Mouse (Mus musculus): ENCODE data around the gene Gm27021.

DNA sequence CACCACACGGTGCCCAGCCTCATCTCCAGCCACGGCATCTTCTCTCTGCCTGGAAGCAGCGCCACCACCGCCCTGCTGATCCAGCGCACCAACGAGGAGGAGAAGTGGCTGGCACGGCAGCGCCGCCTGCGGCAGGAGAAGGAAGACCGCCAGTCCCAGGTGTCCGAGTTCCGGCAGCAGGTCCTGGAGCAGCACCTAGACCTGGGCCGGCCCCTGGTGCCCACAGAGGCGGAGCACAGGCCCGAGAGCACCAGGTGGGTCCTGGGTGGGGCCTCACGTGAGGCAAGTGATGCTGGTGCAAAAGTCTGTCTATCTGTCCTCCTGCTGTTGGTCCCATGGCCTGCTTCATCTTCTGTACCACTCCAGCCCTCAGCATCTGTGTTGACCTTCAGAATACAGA is 98.8 kb downstream of the Gm27021 start:
- TF ChIP-seq POLR2A (IDR thresholded peaks at IDR 0.05; ENCODE audit: control insufficient read depth, low read depth, low read length) (no peak), CTCF (IDR thresholded peaks at IDR 0.05; ENCODE audit: control insufficient read depth, insufficient read depth, insufficient replicate concordance, low read depth, low read length) (no peak)
